Mouse (Mus musculus) hindbrain, postnatal 0 days (tissue): ENCODE data around the gene Pdik1l. TPM values are rescaled to one million over a fixed set of nuclear protein-coding genes. Genes with fewer than 3 reads are reported as not detected.

Source experiments
- ATAC-seq: fragments of 200-750 bp; cut with Nextera tagmentation; 2 replicates; pipeline ENCODE4 v1.8.0; 2017; ENCODE audit warnings: mild to moderate bottlenecking, moderate TSS enrichment, moderate library complexity
- DNase-seq: peaks from one replicate; pipeline ENCODE4 v3.0.0-alpha.2; 2015; ENCODE audit warnings: low spot score
- H3K27ac ChIP-seq: fragments of 300-500 bp; sonication (generic); 2 replicates; pipeline ENCODE4 v1.5.1; 2014; ENCODE audit warnings: mild to moderate bottlenecking
- H3K27me3 ChIP-seq: fragments of 300-500 bp; sonication (generic); 2 replicates; pipeline ENCODE4 v1.6.1; 2014; ENCODE audit warnings: low read length, mixed read lengths; ENCODE audit not compliant: insufficient read depth
- H3K36me3 ChIP-seq: fragments of 300-500 bp; sonication (generic); 2 replicates; pipeline ENCODE4 v1.6.1; 2014; ENCODE audit warnings: low read length, mixed read lengths; ENCODE audit not compliant: insufficient read depth
- H3K4me1 ChIP-seq: fragments of 300-500 bp; sonication (generic); 2 replicates; pipeline ENCODE4 v1.6.1; 2014; ENCODE audit warnings: antibody characterized with exemption, low read length, mixed read lengths; ENCODE audit not compliant: insufficient read depth
- H3K4me2 ChIP-seq: fragments of 300-500 bp; sonication (generic); 2 replicates; pipeline ENCODE4 v1.6.1; 2014; ENCODE audit warnings: low read depth, mild to moderate bottlenecking, low read length, moderate library complexity, mixed read lengths
- H3K4me3 ChIP-seq: fragments of 300-500 bp; sonication (generic); 2 replicates; pipeline ENCODE4 v1.5.1; 2014; ENCODE audit warnings: low read length
- H3K9ac ChIP-seq: fragments of 300-500 bp; sonication (generic); replicated peaks from 2 replicates; pipeline ENCODE4 v1.6.1; 2014; ENCODE audit warnings: mild to moderate bottlenecking, low read length, moderate library complexity, mixed read lengths
- H3K9me3 ChIP-seq: fragments of 300-500 bp; sonication (generic); 2 replicates; pipeline ENCODE4 v1.6.1; 2016; ENCODE audit warnings: low read length, mixed read lengths
- CTCF ChIP-seq: IDR thresholded peaks from 2 replicates; pipeline ENCODE4 v1.5.1; 2016; ENCODE audit warnings: antibody characterized with exemption, control low read depth, low read depth
- whole genome bisulfite sequencing: fragments of 180-500 bp; shearing (Covaris S2); extraction: QIAGEN DNeasy Blood & Tissue Kit; methylation state at CpG from one replicate; pipeline ENCODE4 v1.1.7; 2014; 5-methylcytosine and 5-hydroxymethylcytosine counted together
- polyA plus RNA-seq: library from polyadenylated mRNA; unstranded; fragments of >200 nt; fragmentation: Nextera tagmentation; extraction: Ambion mirVana; gene quantifications from 2 replicates; pipeline ENCODE4 v1.2.1, GENCODE M21; 2015
- total RNA-seq: library from RNA; depleted of rRNA; stranded (reverse); fragments of >200 nt; gene quantifications from 2 replicates; pipeline ENCODE4 v1.2.3, GENCODE M21; 2014; rRNA removed

The Pdik1l gene
- total and polyA plus RNA-seq, 2 experiments from 2014 or later = 24.8 to 35.2 TPM

DNA sequence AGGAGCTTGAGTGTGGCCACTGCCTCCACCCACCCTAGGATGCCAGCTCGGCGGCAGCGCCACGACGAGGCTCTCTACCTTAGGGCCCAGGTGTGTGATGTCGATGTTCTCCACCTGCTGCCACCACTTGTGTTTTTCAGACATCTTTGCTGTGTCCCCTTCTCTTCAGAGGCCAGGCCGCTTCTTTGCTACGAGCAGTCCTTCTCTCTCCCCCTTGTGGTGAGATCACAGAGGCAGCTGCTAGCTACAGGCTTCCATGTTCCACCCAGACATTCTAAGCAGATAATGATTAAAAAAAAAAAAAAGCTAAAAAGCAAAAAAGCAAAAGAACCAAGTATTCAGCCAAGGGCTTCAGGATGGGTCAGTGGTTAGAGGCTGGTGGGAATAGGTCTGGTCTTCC is 60.5 kb downstream of the Pdik1l start, which contains the start of gene Catsper4:
Catsper4 (minus strand) TSS at position 190 of the 400 bp plus-strand sequence.
- peak; percentile 62 for DNase-seq
- ATAC-seq = no peak
- H3K27me3 ChIP-seq = no peaks in the 10 kb centered on the region
- H3K4me2 ChIP-seq = no peak within 1 kb of the TSS
- H3K4me3 ChIP-seq = no peak within 1 kb of the TSS
- no peaks in the 10 kb centered on the region for H3K36me3 ChIP-seq
- H3K4me1 ChIP-seq = no peaks in the 10 kb centered on the region
- H3K27ac ChIP-seq = no peak within 1 kb of the TSS
- peak; percentile 59 for TF ChIP-seq CTCF
- H3K9ac ChIP-seq = no peak within 1 kb of the TSS
- no peaks in the 10 kb centered on the region for H3K9me3 ChIP-seq
- 62% methylated on average over 8 of the region's 8 CpGs for WGBS

Other genes with a start within 250 kb of the Pdik1l start
- gene Zfp683, start 234.1 kb downstream of the Pdik1l start, total RNA-seq = not detected in 2 replicates
- not detected in 2 replicates for gene Zfp683, start 234.1 kb downstream of the Pdik1l start, polyA plus RNA-seq
- 1.7 and 2.8 TPM in 2 replicates for gene Crybg2, start 227.1 kb downstream of the Pdik1l start, total RNA-seq
- 5.9 and 6.7 TPM in 2 replicates for gene Crybg2, start 227.1 kb downstream of the Pdik1l start, polyA plus RNA-seq
- not detected in 2 replicates for gene Cd52, start 192.8 kb downstream of the Pdik1l start, total RNA-seq
- gene Cd52, start 192.8 kb downstream of the Pdik1l start, polyA plus RNA-seq = 2.7 TPM in 2 replicates
- gene Ubxn11, start 185.3 kb downstream of the Pdik1l start, total RNA-seq = 3.5 and 8.9 TPM in 2 replicates
- 14.0 and 14.6 TPM in 2 replicates for gene Ubxn11, start 185.3 kb downstream of the Pdik1l start, polyA plus RNA-seq
- 220 and 259 TPM in 2 replicates for gene Sh3bgrl3, start 159.1 kb downstream of the Pdik1l start, total RNA-seq
- 553 and 564 TPM in 2 replicates for gene Sh3bgrl3, start 159.1 kb downstream of the Pdik1l start, polyA plus RNA-seq
- gene Cep85, start 100.8 kb downstream of the Pdik1l start, total RNA-seq = 12.9 and 19.6 TPM in 2 replicates
- gene Cep85, start 100.8 kb downstream of the Pdik1l start, polyA plus RNA-seq = 16.2 and 17.8 TPM in 2 replicates
- not detected in 2 replicates for gene Gm7534, start 84.9 kb downstream of the Pdik1l start, total RNA-seq
- not detected in 2 replicates for gene Gm7534, start 84.9 kb downstream of the Pdik1l start, polyA plus RNA-seq
- gene Catsper4, start 60.5 kb downstream of the Pdik1l start, total RNA-seq = not detected in 2 replicates
- 0.11 and 0.20 TPM in 2 replicates for gene Catsper4, start 60.5 kb downstream of the Pdik1l start, polyA plus RNA-seq
- gene Cnksr1, start 49.5 kb downstream of the Pdik1l start, total RNA-seq = 0.26 TPM in 1 of 2 replicates, not detected in the other
- 0.14 and 0.25 TPM in 2 replicates for gene Cnksr1, start 49.5 kb downstream of the Pdik1l start, polyA plus RNA-seq
- gene E130218I03Rik, start 44.2 kb downstream of the Pdik1l start, total RNA-seq = 0.31 TPM in 1 of 2 replicates, not detected in the other
- gene E130218I03Rik, start 44.2 kb downstream of the Pdik1l start, polyA plus RNA-seq = 0.95 and 1.4 TPM in 2 replicates
- gene Zfp593, start 42.3 kb downstream of the Pdik1l start, total RNA-seq = 10.2 and 10.6 TPM in 2 replicates
- 11.0 and 12.5 TPM in 2 replicates for gene Zfp593, start 42.3 kb downstream of the Pdik1l start, polyA plus RNA-seq
- not detected in 2 replicates for gene Gm30191, start 41.0 kb downstream of the Pdik1l start, total RNA-seq
- gene Gm30191, start 41.0 kb downstream of the Pdik1l start, polyA plus RNA-seq = 0.59 and 0.79 TPM in 2 replicates
- gene Grrp1, start 33.8 kb downstream of the Pdik1l start, total RNA-seq = 13.7 and 18.4 TPM in 2 replicates
- 11.1 and 12.2 TPM in 2 replicates for gene Grrp1, start 33.8 kb downstream of the Pdik1l start, polyA plus RNA-seq
- 0.32 and 1.5 TPM in 2 replicates for gene Trim63, start 27.2 kb upstream of the Pdik1l start, total RNA-seq
- gene Trim63, start 27.2 kb upstream of the Pdik1l start, polyA plus RNA-seq = 0.84 and 1.1 TPM in 2 replicates
- 0.43 TPM in 1 of 2 replicates, not detected in the other for gene Slc30a2, start 55.3 kb upstream of the Pdik1l start, total RNA-seq
- 0.09 and 0.18 TPM in 2 replicates for gene Slc30a2, start 55.3 kb upstream of the Pdik1l start, polyA plus RNA-seq
- 0.54 and 1.8 TPM in 2 replicates for gene Extl1, start 96.0 kb upstream of the Pdik1l start, total RNA-seq
- gene Extl1, start 96.0 kb upstream of the Pdik1l start, polyA plus RNA-seq = 0.39 and 0.66 TPM in 2 replicates
- 12.1 and 17.9 TPM in 2 replicates for gene Pafah2, start 108.4 kb upstream of the Pdik1l start, total RNA-seq
- gene Pafah2, start 108.4 kb upstream of the Pdik1l start, polyA plus RNA-seq = 5.3 and 6.7 TPM in 2 replicates
- gene Stmn1, start 180.4 kb upstream of the Pdik1l start, total RNA-seq = 667 and 752 TPM in 2 replicates
- 4,115 and 4,307 TPM in 2 replicates for gene Stmn1, start 180.4 kb upstream of the Pdik1l start, polyA plus RNA-seq
- 121 and 142 TPM in 2 replicates for gene Paqr7, start 208.8 kb upstream of the Pdik1l start, total RNA-seq
- 41.1 and 43.5 TPM in 2 replicates for gene Paqr7, start 208.8 kb upstream of the Pdik1l start, polyA plus RNA-seq
- 2.2 and 2.7 TPM in 2 replicates for gene Aunip, start 223.1 kb upstream of the Pdik1l start, total RNA-seq
- 2.2 and 2.6 TPM in 2 replicates for gene Aunip, start 223.1 kb upstream of the Pdik1l start, polyA plus RNA-seq
- 133 and 146 TPM in 2 replicates for gene Mtfr1l, start 247.5 kb upstream of the Pdik1l start, total RNA-seq
- gene Mtfr1l, start 247.5 kb upstream of the Pdik1l start, polyA plus RNA-seq = 177 and 182 TPM in 2 replicates